Mouse (Mus musculus): ENCODE data around the gene Slc39a9.

Slc39a9 gene

GRCm38 (mm10) chr12:80719141-80719540, 75.5 kb downstream of the Slc39a9 start:
- no peak for DNase-seq (ENCODE audit: low read depth)

GRCm38 (mm10) chr12:80720507-80720906, 76.8 kb downstream of the Slc39a9 start:
- no peak for DNase-seq (ENCODE audit: low read depth)

GRCm38 (mm10) chr12:80721458-80721857, 77.8 kb downstream of the Slc39a9 start:
- DNase-seq (ENCODE audit: low read depth): no peak

GRCm38 (mm10) chr12:80724853-80725559, 81.3 kb downstream of the Slc39a9 start:
- DNase-seq (ENCODE audit: low read depth): peak; percentile 21

GRCm38 (mm10) chr12:80728207-80728606, 84.5 kb downstream of the Slc39a9 start:
- DNase-seq (ENCODE audit: low read depth): no peak

- no peak for DNase-seq (ENCODE audit: low read depth)
Observed at GRCm38 (mm10) chr12:80728814-80729213, 85.1 kb downstream of the Slc39a9 start.

- no peak for DNase-seq (ENCODE audit: low read depth)
Observed at GRCm38 (mm10) chr12:80729758-80730530, 86.3 kb downstream of the Slc39a9 start.

- DNase-seq (ENCODE audit: low read depth): no peak
Observed at GRCm38 (mm10) chr12:80730567-80730966, 86.9 kb downstream of the Slc39a9 start.

Measured in fibroblast of lung, adult 2 months (primary cell).